In genomic region chr13:67306718-67307117, GRCm38 (mm10) we compare ENCODE assay signal across 1 mouse cellular context.
TF ChIP-seq lines count a peak whose summit lies in the region.

No protein-coding gene starts in this region.

TF ChIP-seq in MEL, 35 proteins besides CTCF, POLR2A, EP300 and RAD21:
- TF ChIP-seq POLR2AphosphoS2 (IDR thresholded peaks at IDR 0.05; ENCODE audit: low read length) = peak; percentile 5; the same call in 1 of the 2 replicates
- TF ChIP-seq KAT2A (conservative IDR thresholded peaks at IDR 0.05; ENCODE audit: low read depth, low read length) = no peak
- TF ChIP-seq NRF1 (IDR thresholded peaks at IDR 0.05; ENCODE audit: insufficient read depth, low read depth, low read length, poor library complexity, severe bottlenecking) = 0 out of 2 replicates have a peak, but pooled peaks have one; percentile 1
